Mouse (Mus musculus): Measurements from ENCODE around the gene Dalrd3.

DNA sequence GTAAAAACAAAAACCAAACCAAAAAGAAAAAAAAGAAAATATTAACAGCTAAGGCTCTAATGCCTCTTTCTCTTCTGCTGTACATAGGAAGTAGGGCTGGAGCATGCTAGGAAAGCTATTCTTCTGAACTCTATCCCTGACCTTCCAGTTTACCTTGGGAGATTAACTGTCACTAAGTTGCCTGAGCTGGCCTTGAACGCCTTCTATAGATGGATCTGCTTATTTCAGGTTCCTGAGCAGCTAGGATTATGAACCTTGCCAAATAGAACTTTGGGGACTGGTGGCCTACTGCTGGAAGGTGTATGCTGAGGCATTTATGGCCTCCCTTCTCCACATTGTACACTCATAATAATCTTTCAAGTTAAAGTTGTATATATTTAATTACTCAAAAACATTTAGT lies 38.7 kb upstream of the Dalrd3 start:
- no peak for TF ChIP-seq CTCF (conservative IDR thresholded peaks at IDR 0.05; ENCODE audit: low read length)
- no peak for TF ChIP-seq NANOG (IDR thresholded peaks at IDR 0.05; ENCODE audit: borderline replicate concordance, low read length)
- TF ChIP-seq POU5F1 (IDR thresholded peaks at IDR 0.05; ENCODE audit: borderline replicate concordance, low read length) = no peak
